Mouse (Mus musculus): ENCODE measurements around the gene Asic1. TPM values are rescaled to one million over a fixed set of nuclear protein-coding genes. Genes with fewer than 3 reads are reported as not detected.

Asic1 gene
- polyA plus RNA-seq, 1 experiment from 2014 or later, result 2.3 TPM

GRCm38 (mm10) chr15:99715982-99716746 lies 46.0 kb downstream of the Asic1 start:
- no peaks in the 10 kb centered on the region for H3K9me3 ChIP-seq (ENCODE audit: control insufficient read depth, low read length)
- H3K9ac ChIP-seq (ENCODE audit: low read depth, low read length), result peak overlapping the region; percentile 30; the same call in 1 of the 2 replicates
- peaks cover 6% of the 10 kb centered on the region; the same call in 1 of the 2 replicates for H3K4me1 ChIP-seq (replicated peaks; ENCODE audit: control insufficient read depth, insufficient read depth, low read length)
- no peaks in the 10 kb centered on the region for H3K27me3 ChIP-seq (replicated peaks; ENCODE audit: control insufficient read depth, insufficient read depth, low read length)
- H3K27ac ChIP-seq (ENCODE audit: low read depth, low read length), result 0 out of 2 replicates have a peak overlapping the region, but pooled peaks have one; percentile 16
- no peak overlapping the region for H3K4me3 ChIP-seq (ENCODE audit: low read depth, low read length)
- H3K36me3 ChIP-seq (ENCODE audit: control insufficient read depth, insufficient read depth, low read length), result peaks cover 22% of the 10 kb centered on the region
- H3K4me2 ChIP-seq, result no peak overlapping the region
- ATAC-seq (replicated peaks; ENCODE audit: low FRiP score) (no peak), DNase-seq (ENCODE audit: low spot score) (no peak)
- 73% methylated on average over 11 of the region's 11 CpGs for WGBS

- ATAC-seq (replicated peaks; ENCODE audit: low FRiP score) (no peak), DNase-seq (ENCODE audit: low spot score) (no peak)
- Histone ChIP-seq H3K4me2 (no peak overlapping the region), H3K36me3 (ENCODE audit: control insufficient read depth, insufficient read depth, low read length) (peaks cover 16% of the 10 kb centered on the region), H3K27ac (ENCODE audit: low read depth, low read length) (no peak overlapping the region), H3K9ac (ENCODE audit: low read depth, low read length) (no peak overlapping the region), H3K27me3 (replicated peaks; ENCODE audit: control insufficient read depth, insufficient read depth, low read length) (no peaks in the 10 kb centered on the region), H3K4me1 (replicated peaks; ENCODE audit: control insufficient read depth, insufficient read depth, low read length) (peaks cover 6% of the 10 kb centered on the region; the same call in 1 of the 2 replicates), H3K4me3 (ENCODE audit: low read depth, low read length) (no peak overlapping the region), H3K9me3 (ENCODE audit: control insufficient read depth, low read length) (no peaks in the 10 kb centered on the region)
- 81% methylated on average over 12 of the region's 12 CpGs for WGBS
Observed at GRCm38 (mm10) chr15:99716814-99717213, 46.6 kb downstream of the Asic1 start.

GRCm38 (mm10) chr15:99717386-99718334 lies 47.5 kb downstream of the Asic1 start, which contains the start of gene Gpd1:
Gene Gpd1 (plus strand): TSS chr15:99717515.
- H3K27ac ChIP-seq (ENCODE audit: low read depth, low read length), result 0 out of 2 replicates have a peak within 1 kb of the TSS, but pooled peaks have one; percentile 16
- H3K4me3 ChIP-seq (ENCODE audit: low read depth, low read length), result no peak within 1 kb of the TSS

GRCm38 (mm10) chr15:99718461-99719021 lies 48.4 kb downstream of the Asic1 start:
- peaks cover 11% of the 10 kb centered on the region for H3K36me3 ChIP-seq (ENCODE audit: control insufficient read depth, insufficient read depth, low read length)
- H3K9ac ChIP-seq (ENCODE audit: low read depth, low read length), result no peak overlapping the region
- H3K4me1 ChIP-seq (replicated peaks; ENCODE audit: control insufficient read depth, insufficient read depth, low read length), result peaks cover 17% of the 10 kb centered on the region
- H3K4me3 ChIP-seq (ENCODE audit: low read depth, low read length), result no peak overlapping the region
- H3K27me3 ChIP-seq (replicated peaks; ENCODE audit: control insufficient read depth, insufficient read depth, low read length), result no peaks in the 10 kb centered on the region
- H3K4me2 ChIP-seq, result peak overlapping the region; percentile 16
- H3K27ac ChIP-seq (ENCODE audit: low read depth, low read length), result peak overlapping the region; percentile 15; the same call in 1 of the 2 replicates
- ATAC-seq (replicated peaks; ENCODE audit: low FRiP score) (no peak), DNase-seq (ENCODE audit: low spot score) (no peak)
- no peaks in the 10 kb centered on the region for H3K9me3 ChIP-seq (ENCODE audit: control insufficient read depth, low read length)
- 79% methylated on average over 9 of the region's 9 CpGs for WGBS

More at GRCm38 (mm10) chr15:99717386-99718334, 47.5 kb downstream of the Asic1 start, which contains the start of gene Gpd1:
- Histone ChIP-seq H3K36me3 (ENCODE audit: control insufficient read depth, insufficient read depth, low read length) (peaks cover 16% of the 10 kb centered on the region), H3K27me3 (replicated peaks; ENCODE audit: control insufficient read depth, insufficient read depth, low read length) (no peaks in the 10 kb centered on the region), H3K9ac (ENCODE audit: low read depth, low read length) (no peak within 1 kb of the TSS), H3K4me1 (replicated peaks; ENCODE audit: control insufficient read depth, insufficient read depth, low read length) (peaks cover 9% of the 10 kb centered on the region; the same call in 1 of the 2 replicates), H3K4me2 (peak within 1 kb of the TSS; percentile 14; the same call in 1 of the 2 replicates), H3K9me3 (ENCODE audit: control insufficient read depth, low read length) (no peaks in the 10 kb centered on the region)
- DNase-seq (ENCODE audit: low spot score) (no peak), ATAC-seq (replicated peaks; ENCODE audit: low FRiP score) (no peak)
- WGBS, result 70% methylated on average over 26 of the region's 26 CpGs

GRCm38 (mm10) chr15:99719865-99720264 lies 49.7 kb downstream of the Asic1 start:
- H3K4me1 ChIP-seq (replicated peaks; ENCODE audit: control insufficient read depth, insufficient read depth, low read length), result peaks cover 30% of the 10 kb centered on the region
- DNase-seq (ENCODE audit: low spot score), result no peak

GRCm38 (mm10) chr15:99721921-99722743 lies 52.0 kb downstream of the Asic1 start:
- H3K36me3 ChIP-seq (ENCODE audit: control insufficient read depth, insufficient read depth, low read length), result no peaks in the 10 kb centered on the region; the same call in 1 of the 2 replicates
- peaks cover 33% of the 10 kb centered on the region for H3K4me1 ChIP-seq (replicated peaks; ENCODE audit: control insufficient read depth, insufficient read depth, low read length)
- H3K9ac ChIP-seq (ENCODE audit: low read depth, low read length), result no peak overlapping the region
- 77% methylated on average over 25 of the region's 25 CpGs for WGBS
- H3K27ac ChIP-seq (ENCODE audit: low read depth, low read length), result no peak overlapping the region
- H3K9me3 ChIP-seq (ENCODE audit: control insufficient read depth, low read length), result no peaks in the 10 kb centered on the region
- H3K4me3 ChIP-seq (ENCODE audit: low read depth, low read length), result no peak overlapping the region
- ATAC-seq (replicated peaks; ENCODE audit: low FRiP score) (no peak), DNase-seq (ENCODE audit: low spot score) (no peak)
- no peaks in the 10 kb centered on the region for H3K27me3 ChIP-seq (replicated peaks; ENCODE audit: control insufficient read depth, insufficient read depth, low read length)
- no peak overlapping the region for H3K4me2 ChIP-seq

More at GRCm38 (mm10) chr15:99719865-99720264, 49.7 kb downstream of the Asic1 start:
- WGBS, result 66% methylated on average over 8 of the region's 8 CpGs
- no peaks in the 10 kb centered on the region for H3K27me3 ChIP-seq (replicated peaks; ENCODE audit: control insufficient read depth, insufficient read depth, low read length)
- H3K4me2 ChIP-seq, result no peak overlapping the region
- no peak for ATAC-seq (replicated peaks; ENCODE audit: low FRiP score)
- H3K27ac ChIP-seq (ENCODE audit: low read depth, low read length), result no peak overlapping the region
- H3K36me3 ChIP-seq (ENCODE audit: control insufficient read depth, insufficient read depth, low read length), result peaks cover 2% of the 10 kb centered on the region
- no peak overlapping the region for H3K4me3 ChIP-seq (ENCODE audit: low read depth, low read length)
- H3K9me3 ChIP-seq (ENCODE audit: control insufficient read depth, low read length), result no peaks in the 10 kb centered on the region
- H3K9ac ChIP-seq (ENCODE audit: low read depth, low read length), result no peak overlapping the region

GRCm38 (mm10) chr15:99723120-99723514 lies 52.9 kb downstream of the Asic1 start:
- H3K36me3 ChIP-seq (ENCODE audit: control insufficient read depth, insufficient read depth, low read length), result peaks cover 6% of the 10 kb centered on the region
- no peaks in the 10 kb centered on the region for H3K27me3 ChIP-seq (replicated peaks; ENCODE audit: control insufficient read depth, insufficient read depth, low read length)
- WGBS, result 53% methylated on average over 10 of the region's 10 CpGs
- ATAC-seq (replicated peaks; ENCODE audit: low FRiP score) (no peak), DNase-seq (ENCODE audit: low spot score) (no peak)
- peaks cover 31% of the 10 kb centered on the region for H3K4me1 ChIP-seq (replicated peaks; ENCODE audit: control insufficient read depth, insufficient read depth, low read length)
- H3K4me3 ChIP-seq (ENCODE audit: low read depth, low read length), result no peak overlapping the region
- peak overlapping the region; percentile 73 for H3K4me2 ChIP-seq
- no peak overlapping the region for H3K9ac ChIP-seq (ENCODE audit: low read depth, low read length)
- H3K27ac ChIP-seq (ENCODE audit: low read depth, low read length), result peak overlapping the region; percentile 84
- no peaks in the 10 kb centered on the region for H3K9me3 ChIP-seq (ENCODE audit: control insufficient read depth, low read length)
